Mouse (Mus musculus): Measurements from ENCODE around the gene Cd47.

- TF ChIP-seq CTCF (IDR thresholded peaks at IDR 0.05; ENCODE audit: low read depth) (no peak), EP300 (optimal IDR thresholded peaks at IDR 0.05) (no peak)
These were observed 47.1 kb downstream of the Cd47 start for GRCm38 (mm10) chr16:49847224-49848003.

Measured in stomach, postnatal 0 days (tissue).